Mouse (Mus musculus): ENCODE data around the gene Them7. TPM values are rescaled to one million over a fixed set of nuclear protein-coding genes. Genes with fewer than 3 reads are reported as not detected.

Them7 gene
- polyA plus RNA-seq, 1 experiment from 2014 or later, result not detected

DNA sequence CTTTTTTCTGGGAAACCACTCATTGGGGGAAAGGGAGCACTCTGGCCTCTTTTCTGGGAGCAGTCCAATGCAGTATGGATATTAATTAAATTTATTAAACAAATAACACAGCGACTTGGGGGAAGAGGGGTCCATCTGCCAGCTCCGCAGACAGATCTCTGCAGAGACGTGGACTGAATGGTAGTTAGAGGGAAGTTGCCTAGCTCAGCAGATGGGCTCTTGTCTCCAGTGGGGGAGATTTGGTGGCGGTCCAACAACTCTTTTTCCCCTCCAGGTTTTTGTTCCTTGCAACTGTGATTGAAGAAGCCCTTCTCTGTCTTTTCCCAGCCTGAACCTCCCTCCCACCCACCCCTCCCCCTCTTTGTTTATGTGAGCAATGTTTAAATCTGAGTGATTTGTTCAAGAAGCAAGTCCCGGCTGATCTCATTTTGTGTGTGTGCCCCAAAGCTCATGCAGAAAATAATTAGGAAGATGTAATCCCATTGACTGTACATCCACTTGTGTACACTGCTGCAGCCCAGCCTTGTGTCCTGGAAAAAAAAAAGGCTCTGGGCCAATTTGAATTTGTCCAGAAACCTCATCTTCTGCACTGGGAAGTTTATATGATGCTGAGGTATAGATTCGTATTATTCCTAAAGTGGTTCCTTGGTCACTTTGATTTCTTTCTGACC, 58.4 kb downstream of the Them7 start:
- 25% methylated on average over 6 of the region's 6 CpGs for WGBS
- Histone ChIP-seq H3K4me1 (replicated peaks; ENCODE audit: control insufficient read depth, insufficient read depth, low read length) (peaks cover 21% of the 10 kb centered on the region), H3K4me2 (ENCODE audit: low read length) (no peak overlapping the region)

GRCm38 (mm10) chr2:105283811-105284210, 59.7 kb downstream of the Them7 start:
- H3K27me3 ChIP-seq (replicated peaks; ENCODE audit: control insufficient read depth, insufficient read depth, low read length), result peaks cover 8% of the 10 kb centered on the region

More for the DNA sequence above, 58.4 kb downstream of the Them7 start:
- Histone ChIP-seq H3K4me3 (replicated peaks; ENCODE audit: low read length) (no peak overlapping the region), H3K36me3 (ENCODE audit: control insufficient read depth, insufficient read depth) (no peaks in the 10 kb centered on the region), H3K27ac (ENCODE audit: low read length) (no peak overlapping the region; the same call in 1 of the 2 replicates), H3K27me3 (replicated peaks; ENCODE audit: control insufficient read depth, insufficient read depth, low read length) (peaks cover 5% of the 10 kb centered on the region), H3K9ac (replicated peaks; ENCODE audit: low read depth, low read length) (no peak overlapping the region), H3K9me3 (ENCODE audit: control insufficient read depth, low read length) (no peaks in the 10 kb centered on the region)
- ATAC-seq, result peak; percentile 89

GRCm38 (mm10) chr2:105284855-105285254, 60.7 kb downstream of the Them7 start:
- peaks cover 14% of the 10 kb centered on the region; the same call in 1 of the 2 replicates for H3K27me3 ChIP-seq (replicated peaks; ENCODE audit: control insufficient read depth, insufficient read depth, low read length)
- ATAC-seq, result peak; percentile 85
- no peak overlapping the region for H3K27ac ChIP-seq (ENCODE audit: low read length)
- no peaks in the 10 kb centered on the region for H3K9me3 ChIP-seq (ENCODE audit: control insufficient read depth, low read length)
- H3K4me3 ChIP-seq (replicated peaks; ENCODE audit: low read length), result no peak overlapping the region
- H3K4me2 ChIP-seq (ENCODE audit: low read length), result no peak overlapping the region
- peaks cover 21% of the 10 kb centered on the region for H3K4me1 ChIP-seq (replicated peaks; ENCODE audit: control insufficient read depth, insufficient read depth, low read length)
- no peak overlapping the region for H3K9ac ChIP-seq (replicated peaks; ENCODE audit: low read depth, low read length)
- WGBS, result 34% methylated on average over 4 of the region's 4 CpGs
- H3K36me3 ChIP-seq (ENCODE audit: control insufficient read depth, insufficient read depth), result no peaks in the 10 kb centered on the region

More at GRCm38 (mm10) chr2:105283811-105284210, 59.7 kb downstream of the Them7 start:
- ATAC-seq, result no peak
- H3K9ac ChIP-seq (replicated peaks; ENCODE audit: low read depth, low read length), result no peak overlapping the region
- peaks cover 21% of the 10 kb centered on the region for H3K4me1 ChIP-seq (replicated peaks; ENCODE audit: control insufficient read depth, insufficient read depth, low read length)
- no peaks in the 10 kb centered on the region for H3K9me3 ChIP-seq (ENCODE audit: control insufficient read depth, low read length)
- H3K4me2 ChIP-seq (ENCODE audit: low read length), result no peak overlapping the region
- H3K4me3 ChIP-seq (replicated peaks; ENCODE audit: low read length), result no peak overlapping the region
- H3K36me3 ChIP-seq (ENCODE audit: control insufficient read depth, insufficient read depth), result no peaks in the 10 kb centered on the region
- H3K27ac ChIP-seq (ENCODE audit: low read length), result no peak overlapping the region

DNA sequence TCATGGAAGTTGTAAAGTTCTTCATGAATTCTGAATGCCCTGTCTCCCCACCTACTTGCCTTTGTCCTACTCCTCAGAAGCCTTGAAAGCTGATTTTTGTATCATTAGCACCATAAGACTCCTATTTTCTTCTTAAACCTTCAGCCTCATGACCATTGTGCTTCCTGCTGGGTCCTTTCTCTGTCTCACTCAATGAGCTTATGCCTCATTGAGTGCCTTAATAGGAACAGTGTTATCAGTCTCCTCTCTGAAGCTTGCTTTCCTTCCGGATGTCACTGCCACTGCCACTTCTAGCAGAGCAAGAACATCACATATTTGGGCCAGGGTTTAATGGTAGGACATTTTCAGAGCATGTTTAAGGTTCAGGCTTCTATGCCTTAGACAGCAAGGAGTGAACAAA, 71.7 kb downstream of the Them7 start:
- no peak for ATAC-seq
- no peaks in the 10 kb centered on the region; the same call in 1 of the 2 replicates for H3K9me3 ChIP-seq (ENCODE audit: control insufficient read depth, low read length)
- WGBS, result 15% methylated on average over 1 of the region's 1 CpGs
- no peaks in the 10 kb centered on the region; the same call in 1 of the 2 replicates for H3K4me1 ChIP-seq (replicated peaks; ENCODE audit: control insufficient read depth, insufficient read depth, low read length)
- no peak overlapping the region for H3K27ac ChIP-seq (ENCODE audit: low read length)
- peaks cover 7% of the 10 kb centered on the region for H3K27me3 ChIP-seq (replicated peaks; ENCODE audit: control insufficient read depth, insufficient read depth, low read length)
- no peak overlapping the region for H3K4me2 ChIP-seq (ENCODE audit: low read length)
- H3K4me3 ChIP-seq (replicated peaks; ENCODE audit: low read length), result no peak overlapping the region
- H3K36me3 ChIP-seq (ENCODE audit: control insufficient read depth, insufficient read depth), result no peaks in the 10 kb centered on the region
- no peak overlapping the region for H3K9ac ChIP-seq (replicated peaks; ENCODE audit: low read depth, low read length)

DNA sequence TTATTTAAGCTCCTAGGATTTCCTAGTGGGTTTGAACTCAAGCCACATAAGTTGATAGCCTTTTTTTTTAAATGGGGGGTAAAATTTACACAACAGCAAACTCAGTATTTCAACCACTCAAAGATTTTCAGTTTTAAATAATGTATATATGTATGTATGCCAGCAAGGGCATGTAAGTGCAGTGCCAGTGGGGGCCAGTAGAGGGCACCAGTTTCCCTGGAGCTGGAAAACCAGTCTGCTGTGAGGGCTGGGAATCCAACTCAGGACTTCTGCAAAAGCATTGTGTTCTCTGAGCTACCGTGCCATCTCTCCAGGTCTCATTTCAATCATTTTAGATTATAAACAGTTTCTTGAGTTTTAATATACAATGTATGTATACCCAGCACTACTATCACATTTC, 74.8 kb downstream of the Them7 start:
- no peak overlapping the region for H3K4me2 ChIP-seq (ENCODE audit: low read length)
- H3K4me1 ChIP-seq (replicated peaks; ENCODE audit: control insufficient read depth, insufficient read depth, low read length), result peaks cover 6% of the 10 kb centered on the region; the same call in 1 of the 2 replicates
- no peaks in the 10 kb centered on the region; the same call in 1 of the 2 replicates for H3K9me3 ChIP-seq (ENCODE audit: control insufficient read depth, low read length)
- no peak overlapping the region for H3K4me3 ChIP-seq (replicated peaks; ENCODE audit: low read length)
- no peak overlapping the region for H3K27ac ChIP-seq (ENCODE audit: low read length)
- H3K36me3 ChIP-seq (ENCODE audit: control insufficient read depth, insufficient read depth), result no peaks in the 10 kb centered on the region
- no peak for ATAC-seq
- WGBS, result 89% methylated on average over 1 of the region's 1 CpGs
- H3K27me3 ChIP-seq (replicated peaks; ENCODE audit: control insufficient read depth, insufficient read depth, low read length), result peaks cover 10% of the 10 kb centered on the region
- H3K9ac ChIP-seq (replicated peaks; ENCODE audit: low read depth, low read length), result no peak overlapping the region

GRCm38 (mm10) chr2:105301082-105301481, 77.0 kb downstream of the Them7 start:
- Histone ChIP-seq H3K4me3 (replicated peaks; ENCODE audit: low read length) (no peak overlapping the region), H3K4me2 (ENCODE audit: low read length) (no peak overlapping the region), H3K27ac (ENCODE audit: low read length) (no peak overlapping the region), H3K9ac (replicated peaks; ENCODE audit: low read depth, low read length) (no peak overlapping the region), H3K9me3 (ENCODE audit: control insufficient read depth, low read length) (no peaks in the 10 kb centered on the region; the same call in 1 of the 2 replicates), H3K27me3 (replicated peaks; ENCODE audit: control insufficient read depth, insufficient read depth, low read length) (peaks cover 10% of the 10 kb centered on the region; the same call in 1 of the 2 replicates), H3K36me3 (ENCODE audit: control insufficient read depth, insufficient read depth) (no peaks in the 10 kb centered on the region), H3K4me1 (replicated peaks; ENCODE audit: control insufficient read depth, insufficient read depth, low read length) (peaks cover 6% of the 10 kb centered on the region; the same call in 1 of the 2 replicates)
- WGBS, result 90% methylated on average over 8 of the region's 8 CpGs
- no peak for ATAC-seq

- peaks cover 10% of the 10 kb centered on the region; the same call in 1 of the 2 replicates for H3K27me3 ChIP-seq (replicated peaks; ENCODE audit: control insufficient read depth, insufficient read depth, low read length)
- H3K4me3 ChIP-seq (replicated peaks; ENCODE audit: low read length), result no peak overlapping the region
- H3K27ac ChIP-seq (ENCODE audit: low read length), result no peak overlapping the region
- H3K4me2 ChIP-seq (ENCODE audit: low read length), result no peak overlapping the region
- no peak overlapping the region for H3K9ac ChIP-seq (replicated peaks; ENCODE audit: low read depth, low read length)
- WGBS, result 43% methylated on average over 10 of the region's 10 CpGs
- peak; percentile 56 for ATAC-seq
- peaks cover 6% of the 10 kb centered on the region; the same call in 1 of the 2 replicates for H3K4me1 ChIP-seq (replicated peaks; ENCODE audit: control insufficient read depth, insufficient read depth, low read length)
- no peaks in the 10 kb centered on the region for H3K36me3 ChIP-seq (ENCODE audit: control insufficient read depth, insufficient read depth)
- no peaks in the 10 kb centered on the region; the same call in 1 of the 2 replicates for H3K9me3 ChIP-seq (ENCODE audit: control insufficient read depth, low read length)
Observed at GRCm38 (mm10) chr2:105301531-105301930, 77.4 kb downstream of the Them7 start.

DNA sequence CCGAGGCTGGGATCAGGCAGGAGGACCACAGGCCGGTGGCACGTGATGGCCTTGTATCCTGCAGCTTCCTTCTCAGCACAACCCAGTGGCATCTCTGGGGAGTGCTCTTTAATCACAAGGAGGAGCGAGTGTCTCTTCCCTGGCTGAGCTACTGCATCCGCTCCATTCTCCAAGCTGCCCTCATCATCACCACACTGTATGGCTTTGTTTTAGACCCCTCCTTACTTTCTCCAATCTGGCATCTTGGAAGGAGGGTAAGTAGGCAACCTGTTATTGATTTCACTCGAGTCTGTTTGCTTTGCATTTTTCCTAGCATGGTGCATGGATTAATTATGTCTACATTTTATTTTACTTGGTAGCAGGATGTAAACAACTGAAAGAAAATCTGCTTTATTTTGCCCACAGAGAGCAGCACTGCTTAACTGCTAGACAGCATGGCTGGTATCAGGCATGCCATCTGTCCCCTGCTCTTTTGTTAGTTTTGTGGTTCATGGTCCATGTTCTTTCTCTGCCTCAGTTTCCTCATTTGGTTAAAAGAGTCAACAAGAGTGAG, 79.9 kb downstream of the Them7 start:
- no peak overlapping the region for H3K4me3 ChIP-seq (replicated peaks; ENCODE audit: low read length)
- H3K36me3 ChIP-seq (ENCODE audit: control insufficient read depth, insufficient read depth), result no peaks in the 10 kb centered on the region
- WGBS, result 54% methylated on average over 6 of the region's 6 CpGs
- peak; percentile 86 for ATAC-seq
- no peak overlapping the region for H3K9ac ChIP-seq (replicated peaks; ENCODE audit: low read depth, low read length)
- H3K4me2 ChIP-seq (ENCODE audit: low read length), result no peak overlapping the region
- 0 out of 2 replicates have a peak, but pooled peaks cover 4% of the 10 kb centered on the region for H3K27me3 ChIP-seq (replicated peaks; ENCODE audit: control insufficient read depth, insufficient read depth, low read length)
- H3K4me1 ChIP-seq (replicated peaks; ENCODE audit: control insufficient read depth, insufficient read depth, low read length), result peaks cover 6% of the 10 kb centered on the region; the same call in 1 of the 2 replicates
- H3K9me3 ChIP-seq (ENCODE audit: control insufficient read depth, low read length), result no peaks in the 10 kb centered on the region; the same call in 1 of the 2 replicates
- no peak overlapping the region for H3K27ac ChIP-seq (ENCODE audit: low read length)

DNA sequence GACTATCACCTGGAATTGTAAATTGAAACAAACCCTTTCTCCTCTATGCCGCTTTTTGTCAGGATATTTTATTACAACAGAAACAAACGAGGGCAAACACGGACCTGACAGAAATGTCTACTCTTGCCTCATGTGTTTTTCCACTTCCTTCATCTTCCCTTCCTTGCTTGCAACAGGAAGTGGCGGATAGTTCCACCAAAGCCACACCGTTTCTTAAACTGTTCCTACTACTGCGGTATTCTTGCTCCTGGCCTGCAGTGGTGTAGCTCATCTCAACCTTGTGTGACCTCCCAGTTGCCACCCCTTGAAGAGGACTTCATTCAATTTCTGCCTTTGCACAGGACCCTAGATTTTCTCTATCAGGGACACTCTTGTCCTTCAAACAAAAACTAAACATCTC, 81.8 kb downstream of the Them7 start:
- 0 out of 2 replicates have a peak, but pooled peaks cover 4% of the 10 kb centered on the region for H3K27me3 ChIP-seq (replicated peaks; ENCODE audit: control insufficient read depth, insufficient read depth, low read length)
- ATAC-seq, result no peak
- no peak overlapping the region for H3K9ac ChIP-seq (replicated peaks; ENCODE audit: low read depth, low read length)
- H3K27ac ChIP-seq (ENCODE audit: low read length), result no peak overlapping the region
- 96% methylated on average over 6 of the region's 6 CpGs for WGBS
- H3K4me3 ChIP-seq (replicated peaks; ENCODE audit: low read length), result no peak overlapping the region
- no peaks in the 10 kb centered on the region for H3K9me3 ChIP-seq (ENCODE audit: control insufficient read depth, low read length)
- no peaks in the 10 kb centered on the region for H3K36me3 ChIP-seq (ENCODE audit: control insufficient read depth, insufficient read depth)
- H3K4me1 ChIP-seq (replicated peaks; ENCODE audit: control insufficient read depth, insufficient read depth, low read length), result peaks cover 6% of the 10 kb centered on the region; the same call in 1 of the 2 replicates
- no peak overlapping the region for H3K4me2 ChIP-seq (ENCODE audit: low read length)
